Mouse (Mus musculus) neural tube, embryonic 13.5 days (tissue): Measurements from ENCODE around the gene Sez6l. TPM values are rescaled to one million over a fixed set of nuclear protein-coding genes. Genes with fewer than 3 reads are reported as not detected.

ENCODE experiments used
- ATAC-seq: fragments of 200-750 bp; cut with Nextera tagmentation; 2 replicates; pipeline ENCODE4 v1.8.0; 2017; ENCODE audit warnings: low read depth, mild to moderate bottlenecking, moderate TSS enrichment, moderate library complexity
- H3K27ac ChIP-seq: fragments of 300-500 bp; sonication (generic); replicated peaks from 2 replicates; pipeline ENCODE4 v1.5.1; 2015; ENCODE audit warnings: moderate library complexity, mild to moderate bottlenecking, inconsistent platforms
- H3K27me3 ChIP-seq: fragments of 300-500 bp; sonication (generic); 2 replicates; pipeline ENCODE4 v1.6.1; 2015; ENCODE audit warnings: mild to moderate bottlenecking, inconsistent platforms
- H3K36me3 ChIP-seq: fragments of 300-500 bp; sonication (generic); 2 replicates; pipeline ENCODE4 v1.6.1; 2015; ENCODE audit warnings: mild to moderate bottlenecking, inconsistent platforms
- H3K4me1 ChIP-seq: fragments of 300-500 bp; sonication (generic); replicated peaks from 2 replicates; pipeline ENCODE4 v1.6.1; 2015; ENCODE audit warnings: inconsistent platforms
- H3K4me2 ChIP-seq: fragments of 300-500 bp; sonication (generic); 2 replicates; pipeline ENCODE4 v1.6.1; 2015; ENCODE audit warnings: inconsistent platforms, mild to moderate bottlenecking, moderate library complexity
- H3K4me3 ChIP-seq: fragments of 300-500 bp; sonication (generic); 2 replicates; pipeline ENCODE4 v1.5.1; 2015; ENCODE audit warnings: mild to moderate bottlenecking, inconsistent platforms
- H3K9ac ChIP-seq: fragments of 300-500 bp; sonication (generic); 2 replicates; pipeline ENCODE4 v1.6.1; 2015; ENCODE audit warnings: moderate library complexity, mild to moderate bottlenecking, inconsistent platforms
- H3K9me3 ChIP-seq: fragments of 300-500 bp; sonication (generic); 2 replicates; pipeline ENCODE4 v1.6.1; 2016; ENCODE audit warnings: inconsistent platforms
- WGBS: fragments of 180-500 bp; shearing (Covaris S2); methylation state at CpG from one replicate; pipeline ENCODE4 v1.1.7; 2015; 5-methylcytosine and 5-hydroxymethylcytosine counted together
- polyA plus RNA-seq: library from polyadenylated mRNA; unstranded; fragments of >200 nt; fragmentation: Nextera tagmentation; extraction: Ambion mirVana; gene quantifications from 2 replicates; pipeline ENCODE4 v1.2.1, GENCODE M21; 2015

Sez6l gene
- polyA plus RNA-seq, 1 experiment from 2014 or later = 21.8 TPM

DNA sequence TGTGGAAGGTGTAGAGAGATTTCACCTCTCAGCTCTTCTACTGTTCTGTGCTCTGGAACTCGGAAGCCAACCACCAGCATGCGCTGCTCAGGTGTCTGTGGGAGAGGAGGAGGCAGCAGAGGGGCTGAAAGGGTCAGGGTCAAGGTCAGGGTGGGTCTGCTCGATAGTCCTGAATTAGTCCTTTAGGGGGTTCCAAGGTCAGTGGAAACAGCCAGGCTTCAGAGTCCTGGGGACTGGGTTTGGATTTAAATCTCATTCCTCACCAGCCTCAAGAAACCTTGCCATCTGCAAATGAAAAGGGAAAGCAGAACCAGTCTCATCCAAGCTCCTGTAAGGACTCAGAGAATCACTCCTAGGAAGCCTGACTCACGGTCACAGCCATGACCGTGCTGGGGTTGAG, 67.1 kb downstream of the Sez6l start:
- H3K9ac ChIP-seq = no peak overlapping the region
- peaks cover 40% of the 10 kb centered on the region for H3K4me1 ChIP-seq
- no peak for ATAC-seq
- H3K4me3 ChIP-seq = no peak overlapping the region
- H3K9me3 ChIP-seq = no peaks in the 10 kb centered on the region
- H3K27ac ChIP-seq = no peak overlapping the region
- H3K4me2 ChIP-seq = no peak overlapping the region
- H3K36me3 ChIP-seq = no peaks in the 10 kb centered on the region
- 85% methylated on average over 5 of the region's 5 CpGs for WGBS
- H3K27me3 ChIP-seq = no peaks in the 10 kb centered on the region

DNA sequence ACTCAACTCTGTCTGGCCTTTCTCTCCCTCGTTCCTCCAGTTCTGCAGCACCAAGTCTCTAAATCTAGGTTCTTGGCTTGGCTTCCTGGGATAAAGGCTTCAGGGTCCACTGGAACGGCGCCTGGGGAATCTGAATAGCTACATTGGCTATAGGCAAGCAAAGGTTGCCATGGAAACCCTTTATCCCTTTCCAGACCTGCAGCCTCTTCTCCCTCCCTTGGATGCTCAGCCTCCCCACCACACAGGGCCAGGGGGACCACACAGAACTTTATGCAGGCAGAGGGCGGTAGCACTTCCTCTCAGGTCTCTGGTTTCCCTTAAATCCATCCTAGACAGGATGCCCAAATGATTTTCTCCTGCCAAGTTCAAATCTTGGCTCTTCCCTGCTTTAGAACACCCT, 71.4 kb downstream of the Sez6l start:
- Histone ChIP-seq H3K27me3 (no peaks in the 10 kb centered on the region), H3K4me3 (no peak overlapping the region), H3K4me1 (peaks cover 36% of the 10 kb centered on the region), H3K9ac (no peak overlapping the region), H3K36me3 (no peaks in the 10 kb centered on the region), H3K4me2 (no peak overlapping the region), H3K27ac (peak overlapping the region; percentile 63), H3K9me3 (no peaks in the 10 kb centered on the region)
- peak; percentile 70 for ATAC-seq
- 24% methylated on average over 4 of the region's 4 CpGs for whole genome bisulfite sequencing

DNA sequence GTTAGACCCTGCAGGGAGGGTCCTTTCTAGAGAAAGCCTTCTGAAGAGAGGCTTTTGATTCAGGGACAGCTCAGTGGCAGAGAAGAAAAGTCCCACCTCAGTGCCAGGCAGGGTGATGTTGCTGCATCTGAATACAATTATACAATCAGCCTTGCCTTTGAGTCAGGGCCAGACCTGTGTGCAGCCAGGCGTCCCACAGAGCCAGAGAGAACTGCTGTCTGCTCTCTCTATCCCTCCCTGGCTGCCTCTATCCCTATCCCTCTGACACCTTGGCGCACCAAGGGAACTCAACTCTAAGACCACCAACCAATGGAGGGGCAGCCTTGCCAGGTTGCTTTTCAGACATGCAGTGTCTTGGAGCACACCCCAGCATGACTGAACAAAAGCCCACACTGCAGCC, 75.6 kb downstream of the Sez6l start:
- ATAC-seq = no peak
- WGBS = 60% methylated on average over 2 of the region's 2 CpGs
- 0 out of 2 replicates have a peak overlapping the region, but pooled peaks have one; percentile 4 for H3K9ac ChIP-seq
- no peaks in the 10 kb centered on the region for H3K36me3 ChIP-seq
- no peak overlapping the region for H3K4me2 ChIP-seq
- peak overlapping the region; percentile 67 for H3K27ac ChIP-seq
- H3K27me3 ChIP-seq = 0 out of 2 replicates have a peak, but pooled peaks cover under 1% of the 10 kb centered on the region
- no peak overlapping the region for H3K4me3 ChIP-seq
- H3K9me3 ChIP-seq = no peaks in the 10 kb centered on the region
- H3K4me1 ChIP-seq = peaks cover 41% of the 10 kb centered on the region

DNA sequence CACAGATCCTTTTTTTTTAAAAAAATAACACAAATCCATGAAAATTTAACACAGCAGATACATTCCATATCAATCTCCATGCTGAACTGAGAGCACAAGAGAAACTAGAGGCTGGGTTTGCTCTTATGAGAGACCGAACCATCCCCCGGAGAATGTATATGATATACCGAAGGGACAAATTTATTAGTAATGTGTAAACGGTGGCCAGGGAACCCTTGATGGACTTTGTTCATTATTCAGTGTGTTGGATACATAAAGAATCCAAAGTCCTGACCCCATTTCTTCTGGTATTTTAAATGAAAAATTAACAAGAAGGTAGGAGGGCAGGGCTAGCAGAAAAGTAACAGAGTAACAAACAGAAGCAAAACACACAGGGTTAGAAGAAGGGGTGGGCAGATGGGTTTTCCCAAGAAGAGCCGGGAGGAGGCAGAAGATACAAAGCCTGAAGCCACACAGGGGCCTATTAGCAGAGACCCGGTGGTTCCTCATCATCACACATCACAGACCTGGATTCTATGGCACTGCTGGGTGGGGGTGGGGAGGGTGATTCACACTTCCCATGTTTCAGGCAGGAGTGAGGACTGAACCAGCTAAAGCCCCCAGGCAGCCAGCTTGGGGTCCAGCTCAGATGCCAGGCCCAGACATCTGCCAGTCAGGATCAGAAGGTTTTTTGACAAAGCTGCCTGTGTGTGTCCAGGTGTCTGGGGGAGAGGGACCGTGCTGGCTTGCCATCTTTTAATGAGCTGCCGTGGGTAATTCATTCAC, 76.9 kb downstream of the Sez6l start:
- no peaks in the 10 kb centered on the region for H3K9me3 ChIP-seq
- 0 out of 2 replicates have a peak, but pooled peaks cover 3% of the 10 kb centered on the region for H3K27me3 ChIP-seq
- peak; percentile 60; the same call in 1 of the 2 replicates for ATAC-seq

DNA sequence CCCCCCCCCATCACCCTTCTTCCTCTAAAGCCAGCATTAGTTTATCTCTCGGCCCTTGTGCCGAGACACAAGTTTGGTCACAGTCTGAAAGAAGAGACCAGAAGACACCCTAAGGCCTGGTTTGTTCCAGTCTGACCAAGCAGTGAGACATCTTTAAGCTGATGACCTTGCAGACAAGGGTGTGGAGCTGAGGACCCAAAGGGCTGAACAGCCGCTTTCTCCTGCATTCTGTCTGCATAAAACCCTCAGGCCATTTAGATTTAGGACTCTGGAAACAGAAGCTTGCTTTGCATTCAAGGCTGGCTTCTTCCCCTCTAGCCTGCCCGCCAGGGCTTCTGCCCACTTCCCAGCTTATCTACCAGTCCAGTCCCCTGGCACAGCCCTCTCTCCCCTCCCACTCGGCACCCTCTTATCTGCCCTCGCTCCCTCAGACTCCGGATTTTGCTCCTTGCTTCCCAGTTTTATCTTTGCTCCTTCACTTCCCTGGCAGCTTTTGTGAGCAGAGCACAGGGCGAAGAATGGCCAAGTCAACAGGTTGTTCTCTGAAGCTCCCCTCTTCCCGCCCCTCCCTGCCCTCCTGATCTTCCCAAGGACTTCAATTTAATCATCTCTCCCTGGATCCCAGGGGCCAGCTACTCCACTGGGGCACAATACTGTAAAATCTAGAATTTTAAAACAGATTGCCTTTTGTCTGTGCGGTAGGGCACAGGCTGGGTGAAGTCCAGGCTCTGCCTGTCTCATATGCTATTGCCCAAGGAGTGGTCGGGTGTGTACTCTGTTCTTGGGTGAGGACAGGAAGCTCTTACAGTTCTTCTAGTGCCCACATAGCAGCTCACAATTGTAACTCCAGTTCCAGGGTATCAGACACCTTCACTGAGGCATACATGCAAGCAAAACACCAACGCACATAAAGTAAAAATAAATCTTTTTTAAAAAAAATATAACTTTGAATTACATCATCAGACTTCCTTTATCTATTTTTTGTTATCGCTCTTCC, 77.8 kb downstream of the Sez6l start:
- Histone ChIP-seq H3K9ac (no peak overlapping the region; the same call in 1 of the 2 replicates), H3K4me3 (no peak overlapping the region), H3K9me3 (no peaks in the 10 kb centered on the region), H3K36me3 (no peaks in the 10 kb centered on the region), H3K27ac (no peak overlapping the region), H3K27me3 (0 out of 2 replicates have a peak, but pooled peaks cover 3% of the 10 kb centered on the region), H3K4me1 (peaks cover 30% of the 10 kb centered on the region), H3K4me2 (no peak overlapping the region)
- 75% methylated on average over 13 of the region's 13 CpGs for WGBS
- ATAC-seq = no peak

More for the DNA sequence above, 76.9 kb downstream of the Sez6l start:
- 45% methylated on average over 8 of the region's 8 CpGs for WGBS
- peak overlapping the region; percentile 27; the same call in 1 of the 2 replicates for H3K9ac ChIP-seq
- H3K4me2 ChIP-seq = no peak overlapping the region
- peaks cover 30% of the 10 kb centered on the region for H3K4me1 ChIP-seq
- no peaks in the 10 kb centered on the region for H3K36me3 ChIP-seq
- peak overlapping the region; percentile 67 for H3K27ac ChIP-seq
- H3K4me3 ChIP-seq = no peak overlapping the region

DNA sequence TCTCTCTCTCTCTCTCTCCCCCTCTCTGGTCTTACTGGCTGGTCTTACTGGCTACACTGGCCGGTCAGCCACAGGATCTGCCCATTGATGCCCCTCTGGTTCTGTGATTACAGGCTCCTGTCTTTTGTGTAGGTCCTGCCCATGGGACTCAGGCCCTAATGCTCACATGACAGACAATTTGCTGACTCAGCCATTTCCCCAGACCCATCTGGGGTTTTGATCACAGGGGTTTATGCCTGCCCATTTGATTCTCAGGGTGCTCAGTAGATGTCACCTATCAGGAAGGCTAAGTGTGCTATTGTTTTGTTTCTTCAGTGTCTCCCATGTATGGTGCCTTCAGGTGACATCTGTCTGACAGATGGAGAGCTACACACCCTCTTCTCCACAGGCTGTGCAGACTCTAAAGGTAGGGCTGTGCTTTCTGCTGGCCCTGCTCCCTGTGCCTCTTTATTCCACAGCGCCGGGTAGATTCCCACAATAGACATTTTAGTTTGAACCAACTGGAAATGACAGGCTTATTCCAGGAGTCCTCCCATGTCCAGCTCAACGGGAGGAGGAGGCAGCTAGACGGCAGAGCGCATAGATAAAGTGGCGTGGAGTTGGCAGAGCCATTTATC, 80.1 kb downstream of the Sez6l start:
- Histone ChIP-seq H3K9ac (no peak overlapping the region), H3K4me3 (no peak overlapping the region), H3K4me2 (no peak overlapping the region), H3K36me3 (no peaks in the 10 kb centered on the region), H3K27me3 (0 out of 2 replicates have a peak, but pooled peaks cover 3% of the 10 kb centered on the region), H3K9me3 (no peaks in the 10 kb centered on the region), H3K4me1 (peaks cover 42% of the 10 kb centered on the region), H3K27ac (no peak overlapping the region)
- 83% methylated on average over 7 of the region's 7 CpGs for WGBS
- no peak for ATAC-seq

DNA sequence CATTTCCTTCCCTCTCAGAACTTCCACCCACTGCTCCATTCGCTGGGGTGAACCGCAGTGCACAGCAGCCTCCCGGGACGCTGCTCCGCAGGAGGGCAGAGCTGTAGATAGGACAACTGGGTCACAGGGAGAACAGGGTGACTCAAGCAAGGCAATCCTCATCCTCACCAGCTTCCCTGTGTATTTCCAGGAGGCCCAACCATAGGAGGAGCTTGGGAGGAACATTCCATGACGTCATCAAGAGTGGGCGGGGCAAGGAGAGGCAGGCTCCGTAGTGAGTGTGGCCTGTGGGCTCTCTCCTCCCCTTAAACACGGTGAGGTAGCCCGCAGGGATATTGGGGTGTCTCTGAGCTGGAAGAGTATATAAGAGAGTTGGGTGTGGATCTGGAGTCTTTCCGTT, 83.5 kb downstream of the Sez6l start:
- H3K4me2 ChIP-seq = peak overlapping the region; percentile 11; the same call in 1 of the 2 replicates
- no peak overlapping the region for H3K4me3 ChIP-seq
- H3K27ac ChIP-seq = peak overlapping the region; percentile 62
- no peaks in the 10 kb centered on the region for H3K36me3 ChIP-seq
- peaks cover 13% of the 10 kb centered on the region for H3K4me1 ChIP-seq
- no peak overlapping the region for H3K9ac ChIP-seq
- peak; percentile 32; the same call in 1 of the 2 replicates for ATAC-seq
- WGBS = 33% methylated on average over 11 of the region's 11 CpGs
- H3K27me3 ChIP-seq = 0 out of 2 replicates have a peak, but pooled peaks cover 3% of the 10 kb centered on the region
- H3K9me3 ChIP-seq = no peaks in the 10 kb centered on the region

DNA sequence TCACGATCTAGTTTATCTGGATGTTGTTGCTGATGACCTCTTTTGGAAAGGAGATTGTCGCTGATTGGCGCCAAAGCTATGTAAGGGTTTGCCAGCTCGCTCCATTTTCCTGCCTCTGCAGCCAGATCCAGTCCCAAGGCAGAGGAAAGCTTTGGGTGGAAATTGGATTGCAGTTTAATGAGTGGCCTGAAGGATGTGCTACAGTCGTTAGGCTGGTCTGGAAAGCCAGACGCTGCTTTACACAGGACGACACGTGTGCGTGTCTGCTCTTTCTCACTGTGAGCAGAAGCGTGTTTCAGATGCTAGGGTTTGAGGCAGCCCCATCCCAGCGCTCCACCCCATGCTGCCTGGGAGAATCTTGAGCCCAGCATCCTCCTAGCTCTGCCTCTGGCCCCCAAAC, 85.5 kb downstream of the Sez6l start:
- Histone ChIP-seq H3K27me3 (0 out of 2 replicates have a peak, but pooled peaks cover 3% of the 10 kb centered on the region), H3K9ac (no peak overlapping the region), H3K9me3 (no peaks in the 10 kb centered on the region), H3K4me3 (no peak overlapping the region), H3K4me1 (peaks cover 19% of the 10 kb centered on the region), H3K4me2 (no peak overlapping the region), H3K27ac (no peak overlapping the region), H3K36me3 (no peaks in the 10 kb centered on the region)
- ATAC-seq = no peak
- 54% methylated on average over 11 of the region's 11 CpGs for WGBS

DNA sequence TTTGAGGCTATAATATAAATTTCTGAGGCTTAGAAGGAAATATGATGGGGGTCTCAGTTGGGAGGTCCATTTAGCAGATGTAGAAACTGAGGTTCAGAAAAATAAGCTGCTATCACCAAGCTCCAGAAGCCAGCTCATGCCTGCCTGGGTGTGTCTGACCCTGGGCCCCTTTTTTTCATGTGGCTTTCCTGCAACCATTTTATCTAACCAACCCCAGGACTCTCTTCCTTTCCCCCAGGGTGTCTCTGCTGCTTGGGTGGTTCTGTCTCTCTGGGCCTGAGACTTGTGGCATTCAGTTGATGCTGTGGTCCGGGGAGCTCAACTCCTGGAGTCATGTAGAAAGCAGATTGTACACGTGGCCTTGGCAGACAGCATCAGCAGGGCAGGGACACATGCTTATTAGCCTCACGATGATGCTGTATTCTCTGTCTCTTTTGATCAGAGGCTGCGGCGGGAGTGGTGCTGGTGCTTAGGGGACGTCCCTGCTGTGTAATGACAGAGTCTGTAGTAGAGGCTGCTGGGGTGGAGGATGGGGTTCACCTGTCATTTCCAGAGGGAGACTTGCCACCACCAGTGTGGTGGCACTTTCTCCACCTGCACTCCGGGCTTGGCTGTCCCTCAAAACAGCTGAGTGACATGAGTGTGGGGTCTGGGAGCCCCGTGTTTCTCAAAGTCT, 88.7 kb downstream of the Sez6l start:
- Histone ChIP-seq H3K4me2 (no peak overlapping the region), H3K9ac (no peak overlapping the region), H3K27ac (no peak overlapping the region), H3K9me3 (no peaks in the 10 kb centered on the region), H3K27me3 (no peaks in the 10 kb centered on the region), H3K4me1 (peaks cover 35% of the 10 kb centered on the region), H3K4me3 (no peak overlapping the region), H3K36me3 (no peaks in the 10 kb centered on the region)
- 49% methylated on average over 8 of the region's 8 CpGs for WGBS
- no peak for ATAC-seq

DNA sequence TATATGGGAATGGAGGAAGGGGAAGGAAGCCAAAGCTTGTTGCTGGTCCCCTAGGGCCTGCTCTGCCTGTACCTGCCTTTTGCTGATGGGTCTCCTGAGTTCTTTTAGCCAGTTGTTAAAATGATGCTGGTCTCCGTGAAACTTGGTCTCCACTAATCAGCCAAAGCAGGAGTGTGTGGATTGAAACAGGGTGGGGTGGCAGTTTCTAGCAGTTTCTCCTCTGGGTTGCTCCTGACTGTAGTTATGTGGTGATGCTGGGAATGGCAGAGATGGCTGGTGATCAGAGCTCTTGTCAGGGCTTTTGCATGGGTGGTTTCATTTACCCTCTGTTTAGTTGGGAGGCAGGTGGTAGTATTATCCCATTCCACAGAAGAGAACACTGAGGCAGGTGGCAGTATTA, 89.5 kb downstream of the Sez6l start:
- no peak for ATAC-seq
- H3K36me3 ChIP-seq = no peaks in the 10 kb centered on the region
- 78% methylated on average over 1 of the region's 1 CpGs for WGBS
- no peak overlapping the region for H3K4me3 ChIP-seq
- H3K27ac ChIP-seq = no peak overlapping the region
- H3K27me3 ChIP-seq = no peaks in the 10 kb centered on the region
- no peaks in the 10 kb centered on the region for H3K9me3 ChIP-seq
- H3K9ac ChIP-seq = no peak overlapping the region
- peaks cover 35% of the 10 kb centered on the region for H3K4me1 ChIP-seq
- no peak overlapping the region for H3K4me2 ChIP-seq

DNA sequence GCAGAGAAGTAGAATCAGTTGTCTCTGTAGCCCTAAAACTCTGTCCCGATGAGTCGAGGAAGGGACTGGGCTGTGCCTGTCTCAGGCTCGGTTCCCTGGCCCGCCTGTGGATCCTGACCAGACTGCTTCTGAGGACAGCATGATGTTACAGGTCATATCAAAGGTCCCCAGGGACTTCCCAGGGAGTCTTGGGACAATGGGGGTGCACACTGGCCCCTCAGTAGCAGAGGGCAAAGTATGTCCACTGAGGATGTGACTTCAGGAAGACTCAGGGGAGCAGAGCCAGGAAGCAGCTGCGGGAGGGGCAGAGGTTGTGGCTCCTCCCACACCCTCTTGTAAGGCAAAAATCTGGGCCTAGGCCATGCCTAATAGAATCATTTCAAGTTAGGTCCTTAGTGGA, 90.6 kb downstream of the Sez6l start:
- Histone ChIP-seq H3K27ac (no peak overlapping the region), H3K9me3 (no peaks in the 10 kb centered on the region), H3K4me2 (no peak overlapping the region), H3K36me3 (no peaks in the 10 kb centered on the region), H3K27me3 (no peaks in the 10 kb centered on the region), H3K9ac (no peak overlapping the region), H3K4me3 (no peak overlapping the region), H3K4me1 (peaks cover 45% of the 10 kb centered on the region)
- 67% methylated on average over 5 of the region's 5 CpGs for WGBS
- ATAC-seq = no peak
